In genomic region chr2:127369703-127370376, GRCm38 (mm10) we compare ENCODE assay signal across 17 mouse cellular contexts. TPM values are rescaled to one million over a fixed set of nuclear protein-coding genes. Genes with fewer than 3 reads are reported as not detected.
DNase-seq lines count a peak whose midpoint lies in the region; ATAC-seq and TF ChIP-seq lines count a peak whose summit lies in the region.
"Had no signal": no experiment of that assay in that cellular context is flagged by ENCODE, and none has a peak within 500 bp of the region (broad histone marks: within the 10 kb centered on the region; RNA-seq: fewer than 3 reads in every experiment).

No protein-coding gene starts in this region.

- no peak for ATAC-seq in forebrain, embryonic 11.5 days (replicated peaks; ENCODE audit: low FRiP score)
- ATAC-seq in kidney, embryonic 14.5 days (ENCODE audit: low FRiP score, low TSS enrichment) = no peak
- no peak for ATAC-seq in liver, embryonic 11.5 days (replicated peaks; ENCODE audit: low FRiP score)
- ATAC-seq in stomach, postnatal 0 days (ENCODE audit: low FRiP score, low TSS enrichment) = peak; percentile 36; the same call in 1 of the 2 replicates

- H3K4me2 ChIP-seq in forebrain, embryonic 11.5 days (ENCODE audit: low read depth, low read length, severe bottlenecking) = no peak overlapping the region
- no peak overlapping the region for H3K4me2 ChIP-seq in kidney, embryonic 14.5 days (replicated peaks; ENCODE audit: low read depth, low read length)
- H3K4me2 ChIP-seq in liver, embryonic 11.5 days = peak overlapping the region; percentile 88
- no peak overlapping the region for H3K4me2 ChIP-seq in stomach, postnatal 0 days (replicated peaks; ENCODE audit: low read depth)
- H3K4me2 ChIP-seq: lung, embryonic 15.5 days had no signal

- H3K27ac ChIP-seq in forebrain, embryonic 10.5 days = no peak overlapping the region
- no peak overlapping the region for H3K27ac ChIP-seq in forebrain, embryonic 11.5 days (ENCODE audit: low read depth, low read length)
- H3K27ac ChIP-seq in kidney, embryonic 14.5 days (ENCODE audit: low read depth, low read length) = no peak overlapping the region
- peak overlapping the region; percentile 97 for H3K27ac ChIP-seq in liver, embryonic 11.5 days (ENCODE audit: low read depth, low read length)
- no peak overlapping the region for H3K27ac ChIP-seq in stomach, postnatal 0 days (replicated peaks)
- H3K27ac ChIP-seq: limb, embryonic 10.5 days; lung, embryonic 15.5 days had no signal

- H3K27me3 ChIP-seq in forebrain, embryonic 10.5 days (ENCODE audit: poor library complexity, severe bottlenecking) = peaks cover 41% of the 10 kb centered on the region
- H3K27me3 ChIP-seq in forebrain, embryonic 11.5 days (ENCODE audit: control insufficient read depth, insufficient read depth, low read length) = peaks cover 11% of the 10 kb centered on the region
- peaks cover 12% of the 10 kb centered on the region for H3K27me3 ChIP-seq in kidney, embryonic 14.5 days (ENCODE audit: control insufficient read depth, insufficient read depth, low read length)
- peaks cover 20% of the 10 kb centered on the region for H3K27me3 ChIP-seq in liver, embryonic 11.5 days (replicated peaks; ENCODE audit: control insufficient read depth, insufficient read depth, low read length)
- peaks cover 2% of the 10 kb centered on the region; the same call in 1 of the 2 replicates for H3K27me3 ChIP-seq in stomach, postnatal 0 days (ENCODE audit: control insufficient read depth, insufficient read depth, low read length)

- no peaks in the 10 kb centered on the region for H3K9me3 ChIP-seq in forebrain, embryonic 10.5 days
- H3K9me3 ChIP-seq in forebrain, embryonic 11.5 days (ENCODE audit: control insufficient read depth, low read length) = no peaks in the 10 kb centered on the region
- H3K9me3 ChIP-seq in kidney, embryonic 14.5 days (ENCODE audit: control insufficient read depth, low read length) = no peaks in the 10 kb centered on the region
- no peaks in the 10 kb centered on the region for H3K9me3 ChIP-seq in liver, embryonic 11.5 days (ENCODE audit: control insufficient read depth, low read length)
- H3K9me3 ChIP-seq in stomach, postnatal 0 days (ENCODE audit: control insufficient read depth, low read length) = no peaks in the 10 kb centered on the region
- H3K9me3 ChIP-seq: limb, embryonic 10.5 days; lung, embryonic 15.5 days had no signal

- H3K4me3 ChIP-seq in forebrain, embryonic 10.5 days = 0 out of 2 replicates have a peak overlapping the region, but pooled peaks have one; percentile 12
- H3K4me3 ChIP-seq in forebrain, embryonic 11.5 days (ENCODE audit: low read depth, low read length) = no peak overlapping the region
- no peak overlapping the region for H3K4me3 ChIP-seq in kidney, embryonic 14.5 days (ENCODE audit: low read length)
- peak overlapping the region; percentile 55 for H3K4me3 ChIP-seq in liver, embryonic 11.5 days (ENCODE audit: low read depth, low read length)
- no peak overlapping the region for H3K4me3 ChIP-seq in stomach, postnatal 0 days (ENCODE audit: low read depth, low read length)
- H3K4me3 ChIP-seq: limb, embryonic 10.5 days; lung, embryonic 15.5 days had no signal

- 78% methylated on average over 5 of the region's 5 CpGs for WGBS in forebrain, embryonic 10.5 days
- 78% methylated on average over 5 of the region's 5 CpGs for WGBS in forebrain, embryonic 11.5 days
- 67% methylated on average over 5 of the region's 5 CpGs for WGBS in kidney, embryonic 14.5 days
- WGBS in liver, embryonic 11.5 days = 48% methylated on average over 5 of the region's 5 CpGs
- 42% methylated on average over 5 of the region's 5 CpGs for WGBS in stomach, postnatal 0 days

- no peaks in the 10 kb centered on the region for H3K36me3 ChIP-seq in forebrain, embryonic 10.5 days (replicated peaks)
- H3K36me3 ChIP-seq in forebrain, embryonic 11.5 days (ENCODE audit: control insufficient read depth, insufficient read depth, low read length) = no peaks in the 10 kb centered on the region
- H3K36me3 ChIP-seq in kidney, embryonic 14.5 days (ENCODE audit: control insufficient read depth, insufficient read depth, low read length) = no peaks in the 10 kb centered on the region
- no peaks in the 10 kb centered on the region for H3K36me3 ChIP-seq in liver, embryonic 11.5 days (ENCODE audit: control insufficient read depth, insufficient read depth, low read length)
- H3K36me3 ChIP-seq in stomach, postnatal 0 days (ENCODE audit: control insufficient read depth, insufficient read depth, low read length) = no peaks in the 10 kb centered on the region
- H3K36me3 ChIP-seq: limb, embryonic 10.5 days; lung, embryonic 15.5 days had no signal

- H3K4me1 ChIP-seq in forebrain, embryonic 10.5 days = peaks cover 14% of the 10 kb centered on the region
- H3K4me1 ChIP-seq in forebrain, embryonic 11.5 days (replicated peaks; ENCODE audit: control insufficient read depth, insufficient read depth, low read length) = no peaks in the 10 kb centered on the region
- 0 out of 2 replicates have a peak, but pooled peaks cover 7% of the 10 kb centered on the region for H3K4me1 ChIP-seq in kidney, embryonic 14.5 days (ENCODE audit: control insufficient read depth, insufficient read depth, low read length)
- H3K4me1 ChIP-seq in liver, embryonic 11.5 days (replicated peaks; ENCODE audit: control insufficient read depth, insufficient read depth, low read length) = peaks cover 69% of the 10 kb centered on the region
- H3K4me1 ChIP-seq in stomach, postnatal 0 days (replicated peaks; ENCODE audit: control insufficient read depth, insufficient read depth) = no peaks in the 10 kb centered on the region
- H3K4me1 ChIP-seq: lung, embryonic 15.5 days had no signal

- no peak for DNase-seq in forebrain, embryonic 10.5 days (ENCODE audit: extremely low spot score, low spot score)
- no peak for DNase-seq in forebrain, embryonic 11.5 days (ENCODE audit: low spot score)
- peak; percentile 61 for DNase-seq in kidney, adult 18-20 months
- DNase-seq in liver, embryonic 11.5 days (ENCODE audit: low spot score) = no peak
- peak; percentile 36 for DNase-seq in stomach, postnatal 0 days (ENCODE audit: low spot score)
- no peak for DNase-seq in B cell, adult 2 months
- DNase-seq in adrenal gland, adult 2 months = no peak
- DNase-seq: cerebellum, postnatal 36 days; layer of hippocampus, postnatal 36 days; midbrain, embryonic 14.5 days had no signal

- no peak for TF ChIP-seq EP300 in stomach, postnatal 0 days (optimal IDR thresholded peaks at IDR 0.05)

- no peak for TF ChIP-seq CTCF in stomach, postnatal 0 days (IDR thresholded peaks at IDR 0.05; ENCODE audit: low read depth)

- H3K9ac ChIP-seq in forebrain, embryonic 11.5 days (ENCODE audit: low read length) = no peak overlapping the region
- H3K9ac ChIP-seq in kidney, embryonic 14.5 days (ENCODE audit: low read depth, low read length) = no peak overlapping the region
- H3K9ac ChIP-seq in liver, embryonic 11.5 days (ENCODE audit: low read depth, low read length) = peak overlapping the region; percentile 81
- 0 out of 2 replicates have a peak overlapping the region, but pooled peaks have one; percentile 23 for H3K9ac ChIP-seq in stomach, postnatal 0 days (ENCODE audit: low read length)
- H3K9ac ChIP-seq: lung, embryonic 15.5 days had no signal

RNA-seq across cellular contexts. Expression of gene Adra2b, which starts 6.8 kb away (rescaled TPM):
- polyA plus RNA-seq in forebrain, embryonic 10.5 days (2016; fragmentation: Nextera tagmentation; extraction: Ambion mirVana) = 2.3 and 3.2 TPM in 2 replicates
- 3.4 and 4.1 TPM in 2 replicates for polyA plus RNA-seq in forebrain, embryonic 11.5 days (2014; fragmentation: Nextera tagmentation; extraction: Ambion mirVana)
- 0.69 and 1.8 TPM in 2 replicates for polyA plus RNA-seq in kidney, embryonic 14.5 days (2014; fragmentation: Nextera tagmentation; extraction: Ambion mirVana)
- 20.1 and 20.7 TPM in 2 replicates for polyA plus RNA-seq in liver, embryonic 11.5 days (2014; fragmentation: Nextera tagmentation; extraction: Ambion mirVana)
- 0.36 and 0.57 TPM in 2 replicates for polyA plus RNA-seq in stomach, postnatal 0 days (2015; fragmentation: Nextera tagmentation; extraction: Ambion mirVana)
- total RNA-seq in adrenal gland, adult 2 months (2021) = 1 to 10 TPM; 1.6 to 1.9 TPM
- 1.1 and 1.5 TPM in 2 replicates for polyA plus RNA-seq in adrenal gland, adult 2 months (2012; rRNA removed)

RNA-seq across cellular contexts. Expression of gene Astl, which starts 31.4 kb away (rescaled TPM):
- not detected in 2 replicates for polyA plus RNA-seq in forebrain, embryonic 10.5 days (2016; fragmentation: Nextera tagmentation; extraction: Ambion mirVana)
- not detected in 2 replicates for polyA plus RNA-seq in forebrain, embryonic 11.5 days (2014; fragmentation: Nextera tagmentation; extraction: Ambion mirVana)
- polyA plus RNA-seq in kidney, embryonic 14.5 days (2014; fragmentation: Nextera tagmentation; extraction: Ambion mirVana) = not detected in 2 replicates
- not detected in 2 replicates for polyA plus RNA-seq in liver, embryonic 11.5 days (2014; fragmentation: Nextera tagmentation; extraction: Ambion mirVana)
- not detected in 2 replicates for polyA plus RNA-seq in stomach, postnatal 0 days (2015; fragmentation: Nextera tagmentation; extraction: Ambion mirVana)
- total RNA-seq in adrenal gland, adult 2 months (2021) = not detected
- polyA plus RNA-seq in adrenal gland, adult 2 months (2012; rRNA removed) = not detected in 2 replicates
- total RNA-seq: heart, postnatal 25 days; layer of hippocampus, postnatal 36 days had no signal
- polyA plus RNA-seq: frontal cortex, adult 2 months; large intestine, adult 2 months; lung, embryonic 15.5 days; midbrain, embryonic 14.5 days had no signal

RNA-seq across cellular contexts. Expression of gene Dusp2, which starts 33.9 kb away (rescaled TPM):
- 3.6 and 4.1 TPM in 2 replicates for polyA plus RNA-seq in forebrain, embryonic 10.5 days (2016; fragmentation: Nextera tagmentation; extraction: Ambion mirVana)
- 3.9 and 5.2 TPM in 2 replicates for polyA plus RNA-seq in forebrain, embryonic 11.5 days (2014; fragmentation: Nextera tagmentation; extraction: Ambion mirVana)
- 13.0 and 14.2 TPM in 2 replicates for polyA plus RNA-seq in kidney, embryonic 14.5 days (2014; fragmentation: Nextera tagmentation; extraction: Ambion mirVana)
- 8.8 and 10.1 TPM in 2 replicates for polyA plus RNA-seq in liver, embryonic 11.5 days (2014; fragmentation: Nextera tagmentation; extraction: Ambion mirVana)
- polyA plus RNA-seq in stomach, postnatal 0 days (2015; fragmentation: Nextera tagmentation; extraction: Ambion mirVana) = 2.6 and 3.2 TPM in 2 replicates
- total RNA-seq in adrenal gland, adult 2 months (2021) = under 1 TPM; 0.17 to 0.76 TPM
- 1.3 and 2.2 TPM in 2 replicates for polyA plus RNA-seq in adrenal gland, adult 2 months (2012; rRNA removed)

RNA-seq across cellular contexts. Expression of gene Gpat2, which starts 55.2 kb away (rescaled TPM):
- 0.14 and 0.21 TPM in 2 replicates for polyA plus RNA-seq in forebrain, embryonic 10.5 days (2016; fragmentation: Nextera tagmentation; extraction: Ambion mirVana)
- 0.16 and 0.40 TPM in 2 replicates for polyA plus RNA-seq in forebrain, embryonic 11.5 days (2014; fragmentation: Nextera tagmentation; extraction: Ambion mirVana)
- 0.15 TPM in 1 of 2 replicates, not detected in the other for polyA plus RNA-seq in kidney, embryonic 14.5 days (2014; fragmentation: Nextera tagmentation; extraction: Ambion mirVana)
- polyA plus RNA-seq in liver, embryonic 11.5 days (2014; fragmentation: Nextera tagmentation; extraction: Ambion mirVana) = 0.43 and 0.92 TPM in 2 replicates
- polyA plus RNA-seq in stomach, postnatal 0 days (2015; fragmentation: Nextera tagmentation; extraction: Ambion mirVana) = 0.34 TPM in 2 replicates
- total RNA-seq in adrenal gland, adult 2 months (2021) = under 1 TPM; 0.14 to 0.31 TPM
- polyA plus RNA-seq in adrenal gland, adult 2 months (2012; rRNA removed) = 0.19 and 0.61 TPM in 2 replicates
- total RNA-seq: heart, postnatal 25 days had no signal
- polyA plus RNA-seq: embryonic facial prominence, embryonic 11.5 days had no signal

Comparison
In these comparisons a context has a peak if more than half of its experiments do, and no peak if none do; other contexts are left out.
1. H3K4me3 ChIP-seq: peak in forebrain, embryonic 10.5 days (single experiment) and liver, embryonic 11.5 days (single experiment); none in forebrain, embryonic 11.5 days (single experiment), kidney, embryonic 14.5 days (single experiment) and stomach, postnatal 0 days (single experiment).
2. DNase-seq: peak in kidney, adult 18-20 months (single experiment) and stomach, postnatal 0 days (single experiment); none in forebrain, embryonic 10.5 days (single experiment), forebrain, embryonic 11.5 days (single experiment), liver, embryonic 11.5 days (single experiment), B cell, adult 2 months (0 of 2) and adrenal gland, adult 2 months (single experiment).
3. H3K9ac ChIP-seq: peak in liver, embryonic 11.5 days (single experiment) and stomach, postnatal 0 days (single experiment); none in forebrain, embryonic 11.5 days (single experiment) and kidney, embryonic 14.5 days (single experiment).